Mouse (Mus musculus): Measurements from ENCODE around the gene Rpl32.

GRCm38 (mm10) chr6:115767357-115767756 lies 41.2 kb downstream of the Rpl32 start:
- TF ChIP-seq POLR2A (IDR thresholded peaks at IDR 0.05; ENCODE audit: borderline replicate concordance, control insufficient read depth, low read depth, low read length) (no peak), CTCF (IDR thresholded peaks at IDR 0.05; ENCODE audit: control insufficient read depth, insufficient read depth, low read length) (no peak)

Data from bone marrow, adult 2 months (tissue).